Mouse (Mus musculus): ENCODE data around the gene Ghdc.

DNA sequence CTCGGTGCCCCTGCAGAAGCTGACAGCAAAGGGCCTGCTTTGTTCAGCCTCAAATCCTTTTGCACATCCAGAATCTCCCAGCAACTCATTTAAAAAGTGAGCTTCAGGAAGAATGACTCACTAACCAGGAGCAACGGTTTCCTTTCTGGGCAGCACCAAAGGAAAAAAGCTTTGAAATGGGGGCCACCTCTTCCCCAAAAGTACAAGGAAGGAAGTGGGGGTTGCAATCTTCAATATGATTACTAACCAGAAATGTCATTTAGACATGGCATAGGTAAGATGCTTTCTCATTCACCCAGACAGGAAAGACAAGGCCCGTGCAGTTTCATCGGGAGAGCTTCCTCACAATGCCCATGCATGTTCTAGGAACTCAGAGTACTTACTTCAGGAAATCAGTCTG lies 49.5 kb downstream of the Ghdc start:
- TF ChIP-seq POLR2A (IDR thresholded peaks at IDR 0.05; ENCODE audit: insufficient read depth, low read depth, low read length) (no peak), CTCF (IDR thresholded peaks at IDR 0.05; ENCODE audit: insufficient read depth, low read depth, low read length) (no peak)
